Mouse (Mus musculus) regulatory T cell (primary cell): ENCODE measurements at regions not wholly inside any gene's neighbourhood (a gene's known extent, or its start where the extent isn't known, plus 50 kb on each side); places are given as distances from the start of the nearest gene placed in this dataset.

ENCODE experiments used
- in situ Hi-C: fragments of 300-600 bp; cut with MboI, MseI; formaldehyde crosslinking; loops from one replicate; pipeline ENCODE4 v1.15.1; 2025; ENCODE audit warnings: high pct_unique_total_duplicates

DNA sequence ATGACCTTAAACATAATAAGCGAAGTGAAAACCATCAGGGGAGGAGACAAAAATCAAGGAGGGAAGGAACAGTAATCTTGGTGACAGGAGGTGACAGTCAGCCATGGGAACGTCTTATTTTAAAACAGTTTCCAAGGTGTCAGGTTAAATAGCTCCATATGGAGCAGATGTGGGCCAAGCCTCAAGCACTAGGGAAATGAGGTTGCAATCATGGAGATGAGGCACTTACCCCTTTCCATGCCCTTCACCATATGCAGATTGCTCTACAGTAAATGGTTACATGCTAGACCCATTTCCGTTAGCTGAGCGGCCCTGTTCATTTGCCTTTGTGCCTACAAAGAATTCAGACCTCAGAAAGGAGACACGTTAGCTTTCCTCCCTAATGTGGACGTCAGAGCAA, 204.8 kb upstream of the Gm6793 start:
- in situ Hi-C loops: no loop called here

DNA sequence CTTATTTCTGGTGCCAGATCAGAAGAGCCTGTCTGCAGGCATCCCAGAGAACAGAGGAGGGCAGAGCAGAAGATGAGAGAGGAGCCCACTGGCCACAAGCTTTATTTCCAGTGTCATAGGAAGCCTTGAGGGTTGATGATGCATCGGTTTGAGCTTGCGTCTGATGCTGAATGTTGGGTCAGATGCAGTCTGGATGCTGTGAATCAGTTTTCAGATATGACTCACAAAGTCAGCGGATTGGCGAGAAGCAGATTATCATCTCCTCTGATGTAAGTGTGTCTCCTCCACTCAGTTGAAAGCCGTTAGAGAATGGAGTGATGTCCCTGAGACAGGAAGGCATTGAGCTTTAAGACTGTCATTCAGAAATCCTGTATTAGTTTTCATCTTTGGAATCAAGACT, 197.3 kb upstream of the Gm6793 start:
- in situ Hi-C loops: no loop called here

DNA sequence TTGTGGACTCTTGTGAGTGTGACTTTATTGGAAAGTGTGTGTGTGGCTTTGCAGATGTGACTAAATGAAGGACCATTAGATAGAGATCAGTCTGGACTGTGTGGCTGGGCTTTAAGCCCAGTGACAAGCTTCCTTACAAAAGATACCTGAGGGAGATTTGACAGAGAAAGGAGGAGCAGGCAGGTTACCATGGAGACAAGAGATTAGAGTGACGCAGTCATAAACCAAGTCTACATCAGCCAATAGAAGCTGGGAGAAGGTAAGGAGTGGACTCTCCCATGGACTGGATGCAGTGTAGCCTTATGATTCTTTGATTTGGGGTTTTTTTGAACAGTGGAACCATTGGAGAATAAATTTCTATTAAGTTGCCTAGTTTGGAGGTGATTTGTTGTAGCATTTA, 181.6 kb upstream of the Gm6793 start:
- in situ Hi-C loops: no loop called here

DNA sequence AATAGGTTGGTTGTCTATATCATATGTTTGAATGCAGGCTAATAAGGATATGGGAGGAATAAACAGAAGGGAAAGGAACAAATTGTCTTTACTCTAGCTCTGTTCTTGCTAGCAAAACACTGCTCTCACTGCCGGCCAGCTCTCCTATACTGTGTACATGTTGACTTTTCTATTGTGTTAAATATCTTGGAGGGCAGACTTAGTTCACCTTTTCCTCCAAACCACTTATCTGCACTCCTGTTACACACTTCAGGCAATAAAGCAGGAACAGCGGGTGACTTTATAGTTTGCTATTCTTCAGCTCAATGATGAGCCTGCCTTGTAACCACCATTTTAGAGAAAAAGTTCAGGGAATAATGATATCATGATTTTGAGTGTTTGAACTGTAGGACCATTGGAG, 181.0 kb upstream of the Gm6793 start:
- in situ Hi-C loops: no loop called here

DNA sequence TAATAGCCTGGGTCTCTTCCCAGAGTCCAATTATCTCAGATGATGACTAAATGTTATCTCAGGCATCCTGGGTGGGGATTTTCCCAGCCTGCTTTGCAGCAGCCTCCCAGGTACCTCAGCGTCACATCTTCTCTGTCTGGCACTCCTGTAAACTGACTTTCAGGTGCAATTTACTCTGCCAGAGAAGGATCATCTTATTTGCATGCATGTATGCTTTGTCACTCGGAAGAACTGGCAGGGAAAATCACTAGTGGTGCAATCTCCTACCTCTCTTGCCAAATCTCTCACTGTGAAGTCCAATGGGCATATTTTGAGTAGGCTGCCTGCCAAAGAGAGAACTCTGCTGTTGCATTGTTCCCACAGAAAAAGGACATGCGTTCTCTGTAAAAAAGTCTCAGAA, 177.0 kb upstream of the Gm6793 start:
- in situ Hi-C loops: no loop called here

DNA sequence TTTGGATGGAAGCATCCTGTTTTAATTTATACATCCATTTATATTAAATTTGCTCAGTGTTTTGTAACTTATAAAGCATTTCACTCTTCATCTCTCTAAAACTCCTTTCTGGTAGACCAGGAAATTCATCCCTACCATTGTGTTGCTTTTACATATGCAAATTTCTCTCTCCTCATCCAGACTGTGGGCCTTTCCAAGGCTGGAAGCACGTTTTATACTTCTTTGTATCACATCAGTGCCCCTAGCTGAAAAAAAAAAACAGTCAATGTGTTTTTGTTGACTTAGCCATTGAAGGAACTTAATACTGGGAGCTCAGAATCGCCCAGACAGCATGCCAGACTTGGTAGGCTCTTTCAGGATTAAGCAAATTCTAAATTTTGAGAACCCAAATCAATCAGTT, 174.9 kb upstream of the Gm6793 start:
- in situ Hi-C loops: no loop called here

DNA sequence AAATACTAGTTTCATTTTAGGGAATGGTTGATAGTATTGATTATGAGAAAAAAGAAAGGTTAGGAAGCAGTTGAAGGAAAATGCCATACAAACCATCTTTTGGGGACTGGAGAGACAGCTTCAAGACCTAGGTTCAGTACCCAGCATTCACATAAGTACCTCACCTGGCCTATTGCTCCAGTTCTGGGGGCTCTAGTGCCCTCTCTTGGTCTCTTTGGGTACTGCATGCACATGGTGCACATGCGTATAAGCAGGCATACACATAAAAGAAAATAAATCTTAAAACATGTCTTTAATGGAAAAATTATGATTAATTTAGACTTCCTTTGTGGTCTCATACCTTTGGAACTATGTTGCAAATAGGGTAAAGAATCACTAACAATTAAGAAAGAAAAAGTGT, 155.3 kb upstream of the Gm6793 start:
- in situ Hi-C loops: no loop called here

DNA sequence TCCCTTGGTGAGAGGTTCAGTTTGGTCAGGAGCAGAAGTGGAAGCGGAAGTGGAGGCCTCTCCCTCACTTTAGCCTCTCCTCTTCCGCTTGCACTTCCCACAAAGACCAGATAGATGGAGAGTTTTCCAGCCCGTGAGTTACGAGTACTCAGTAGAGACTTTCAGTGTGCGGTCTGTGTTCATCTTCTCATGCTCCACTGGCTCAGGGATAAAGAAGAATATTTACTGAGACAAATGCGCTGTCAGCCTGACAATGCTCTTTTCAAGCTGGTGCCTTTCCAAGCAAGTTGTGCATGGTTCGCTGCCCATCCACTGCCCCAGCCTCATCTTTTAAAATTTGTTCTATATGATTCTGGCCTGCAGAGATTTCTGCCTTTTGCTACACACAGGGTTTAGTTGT, 141.8 kb upstream of the Gm6793 start:
- in situ Hi-C loops: no loop called here

DNA sequence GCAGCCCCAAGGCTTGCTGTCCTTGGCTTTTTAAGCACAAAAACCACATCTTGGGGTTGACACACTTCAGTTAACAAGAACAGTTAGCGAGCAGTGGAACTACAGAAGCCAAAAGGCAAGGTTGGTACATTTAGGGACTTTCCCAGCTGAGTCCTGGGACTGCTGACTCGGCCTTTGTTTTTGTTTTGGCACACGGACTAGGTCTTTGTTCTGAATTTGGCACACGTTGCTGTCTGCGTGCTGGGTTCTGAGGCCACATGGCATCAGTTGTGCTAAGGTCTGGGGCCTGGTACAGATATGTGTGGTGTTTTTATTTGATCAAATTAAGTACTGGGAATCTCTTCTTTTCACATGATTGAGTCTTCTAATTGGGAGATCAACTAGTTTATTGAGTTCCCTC, 124.1 kb upstream of the Gm6793 start:
- in situ Hi-C loops: no loop called here

DNA sequence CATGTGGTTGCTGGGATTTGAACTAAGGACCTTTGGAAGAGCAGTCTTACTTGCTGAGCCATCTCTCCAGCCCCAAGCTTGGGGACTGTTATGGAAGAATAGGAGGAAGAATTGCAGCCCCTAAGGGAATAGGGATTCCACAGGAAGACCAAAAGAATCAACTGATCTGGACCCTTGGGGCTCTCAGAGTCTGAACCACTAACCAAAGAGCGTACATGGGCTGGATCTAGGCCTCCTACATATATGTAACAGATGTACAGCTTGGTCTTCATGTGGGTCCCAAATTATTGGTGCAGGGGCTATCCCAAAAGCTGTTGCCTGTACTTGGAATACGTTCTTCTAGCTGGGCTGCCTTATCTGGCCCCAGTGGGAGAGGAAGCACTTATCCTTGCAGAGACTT, 115.4 kb upstream of the Gm6793 start:
- in situ Hi-C loops: no loop called here

DNA sequence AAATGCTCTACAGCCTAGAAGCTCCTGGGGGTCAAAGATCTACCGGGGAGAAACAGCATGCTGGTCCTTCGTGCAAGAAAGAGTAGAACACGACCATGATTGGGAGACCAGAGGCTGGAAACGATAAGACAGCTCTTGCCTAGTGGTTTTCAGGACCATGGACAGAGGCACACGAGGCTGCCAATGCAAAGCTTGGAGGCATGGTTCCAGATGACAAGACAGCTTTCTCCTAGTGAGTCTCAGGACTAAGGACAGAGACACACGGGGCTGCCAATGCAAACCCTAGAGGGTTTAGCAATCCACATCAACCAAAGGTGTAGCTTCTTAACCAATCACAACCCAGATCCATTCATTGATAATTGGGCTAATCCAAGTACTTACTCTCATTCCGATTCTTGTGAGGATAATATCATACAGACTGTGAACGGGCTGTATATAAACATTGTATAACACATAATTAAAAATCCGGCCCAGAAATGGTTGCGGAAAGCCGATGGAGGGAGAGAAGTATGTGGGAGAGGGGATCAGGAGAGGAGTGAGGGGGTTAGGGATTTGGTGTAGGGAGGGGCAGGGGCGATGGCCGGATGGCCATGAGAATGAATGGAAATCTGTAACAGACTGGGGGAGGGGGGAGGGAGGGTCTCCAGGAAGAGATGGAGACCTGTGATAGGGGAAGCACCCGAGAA, 114.1 kb upstream of the Gm6793 start:
- in situ Hi-C loops: no loop called here

DNA sequence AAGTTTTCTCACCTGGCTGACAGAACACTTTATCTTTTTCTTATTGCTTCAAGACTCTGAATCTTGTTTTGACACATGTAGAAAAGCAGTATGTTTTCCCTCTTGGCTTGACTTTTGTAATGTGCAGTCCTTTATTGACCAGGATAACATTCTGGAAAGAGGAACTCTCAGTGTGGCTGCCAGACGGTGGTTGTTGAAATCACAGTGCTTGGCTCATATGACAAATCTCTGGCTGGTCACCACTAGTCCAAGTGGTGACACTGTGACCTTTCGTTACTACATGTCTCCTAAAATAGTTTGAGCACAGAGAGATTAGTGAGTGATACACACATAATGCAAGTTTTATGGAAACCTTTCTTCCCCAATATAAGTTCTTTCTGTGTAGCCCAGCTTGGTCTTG, 97.1 kb upstream of the Gm6793 start:
- in situ Hi-C loops: no loop called here

DNA sequence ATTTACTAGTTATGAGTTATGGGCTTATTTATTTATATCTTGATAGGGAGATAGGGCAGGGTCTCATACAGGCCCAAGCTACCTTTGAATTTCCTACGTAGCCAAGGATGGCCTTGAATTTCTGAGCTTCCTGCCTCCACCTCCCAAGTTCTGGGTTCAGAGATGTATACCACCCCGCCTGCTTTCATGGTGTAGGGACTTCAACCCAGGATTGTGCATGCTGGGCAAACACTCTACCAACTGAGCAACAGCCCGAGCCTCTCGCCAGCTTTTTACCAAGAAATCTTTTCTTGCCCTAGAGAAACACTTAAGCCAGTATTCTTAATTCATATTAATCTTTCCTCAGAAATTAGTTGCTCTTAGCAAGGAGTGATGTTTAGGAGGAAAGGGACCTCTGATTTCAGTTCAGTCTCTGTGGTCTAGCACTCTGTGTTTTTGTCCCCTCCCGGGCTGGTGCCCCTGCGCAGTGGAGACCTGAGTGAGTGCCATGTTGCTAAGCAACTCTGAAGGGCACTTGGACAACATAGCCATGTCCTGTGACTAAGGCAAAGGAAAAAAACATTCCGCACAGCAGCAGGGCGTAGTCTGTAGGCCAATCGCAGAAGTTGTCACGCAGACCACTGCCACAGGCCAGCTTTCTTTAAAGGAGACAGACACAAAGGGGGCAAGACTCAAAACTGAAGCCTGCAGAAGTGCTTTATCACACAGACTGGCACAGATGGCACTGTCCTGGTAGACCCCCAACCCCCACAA, 83.2 kb upstream of the Gm6793 start:
- in situ Hi-C loops: no loop called here

DNA sequence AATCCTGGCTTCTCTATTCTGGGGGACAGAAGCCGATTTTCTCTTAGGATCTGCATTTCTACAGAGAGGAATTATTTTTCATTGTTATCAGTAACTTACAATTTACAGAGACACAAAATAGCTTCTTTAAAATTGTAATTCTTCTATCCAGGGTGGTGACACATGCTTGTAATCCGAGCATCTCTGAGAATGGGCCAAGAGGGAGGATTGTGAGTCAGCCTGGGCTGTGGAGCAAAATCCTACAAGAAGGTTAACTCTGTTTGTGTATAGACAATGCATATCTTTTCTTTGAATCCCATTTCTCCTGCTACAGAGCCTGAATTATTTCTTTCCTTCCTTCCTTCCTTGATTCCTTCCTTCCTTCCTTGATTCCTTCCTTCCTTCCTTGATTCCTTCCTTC, 80.0 kb upstream of the Gm6793 start:
- in situ Hi-C loops: no loop called here

DNA sequence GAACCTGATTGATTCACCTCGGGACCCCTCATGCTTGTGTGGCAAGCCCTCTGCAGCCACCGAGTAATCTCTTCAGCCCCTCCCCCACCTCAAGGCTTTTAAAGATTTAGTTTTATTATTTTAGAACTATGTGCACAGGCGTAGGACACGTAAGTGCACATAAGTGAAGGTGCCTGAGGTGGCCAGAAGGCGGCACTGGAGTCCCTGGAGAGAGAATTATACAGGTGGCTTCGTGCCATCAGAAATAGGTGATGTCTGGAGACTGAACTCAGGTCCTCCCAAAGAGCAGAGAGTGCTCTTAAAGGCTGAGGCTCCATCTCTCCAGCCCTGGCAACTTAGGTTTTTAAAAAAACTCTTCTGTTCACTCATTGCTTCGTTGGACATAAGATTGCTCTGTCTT, 78.7 kb upstream of the Gm6793 start:
- in situ Hi-C loops: no loop called here

DNA sequence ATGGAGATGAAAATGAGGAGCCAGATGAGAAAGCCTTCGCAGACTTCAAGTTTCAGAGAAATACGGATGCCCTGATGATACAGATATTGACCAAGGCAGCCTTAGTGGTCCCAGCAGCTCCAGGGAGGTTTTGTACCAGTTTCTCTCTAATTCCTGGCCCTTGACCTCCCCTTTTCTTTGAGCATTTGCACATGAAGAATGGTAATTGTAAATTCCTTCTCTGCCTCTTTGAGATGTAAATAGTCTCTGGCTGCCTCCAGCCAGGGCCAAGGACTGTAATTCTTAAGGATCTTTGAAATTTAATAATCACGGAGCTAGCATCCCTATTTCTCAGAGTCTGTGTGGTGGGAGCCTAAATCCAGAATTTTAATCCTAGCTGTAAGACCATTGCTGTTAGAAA, 78.0 kb upstream of the Gm6793 start:
- in situ Hi-C loops: no loop called here

DNA sequence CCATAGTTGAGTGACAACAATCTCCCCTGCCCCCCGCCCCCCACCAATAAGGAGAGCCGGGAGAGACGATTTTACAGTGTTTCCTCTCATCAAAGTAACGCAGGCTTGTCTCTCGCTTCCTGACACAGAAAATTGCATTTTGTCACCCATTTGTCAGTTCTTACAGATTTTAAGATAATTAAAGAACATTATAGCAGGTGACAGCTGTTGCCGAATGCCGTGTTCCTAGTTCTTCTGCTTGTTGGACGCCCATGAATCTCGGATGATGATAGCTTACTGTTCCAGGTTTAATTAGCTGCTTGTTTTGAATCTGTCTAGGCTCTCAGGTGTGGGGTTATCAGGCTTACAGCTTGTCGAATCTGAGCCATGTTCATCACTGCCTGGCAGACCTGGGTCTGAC, 63.8 kb upstream of the Gm6793 start:
- in situ Hi-C loops: no loop called here

DNA sequence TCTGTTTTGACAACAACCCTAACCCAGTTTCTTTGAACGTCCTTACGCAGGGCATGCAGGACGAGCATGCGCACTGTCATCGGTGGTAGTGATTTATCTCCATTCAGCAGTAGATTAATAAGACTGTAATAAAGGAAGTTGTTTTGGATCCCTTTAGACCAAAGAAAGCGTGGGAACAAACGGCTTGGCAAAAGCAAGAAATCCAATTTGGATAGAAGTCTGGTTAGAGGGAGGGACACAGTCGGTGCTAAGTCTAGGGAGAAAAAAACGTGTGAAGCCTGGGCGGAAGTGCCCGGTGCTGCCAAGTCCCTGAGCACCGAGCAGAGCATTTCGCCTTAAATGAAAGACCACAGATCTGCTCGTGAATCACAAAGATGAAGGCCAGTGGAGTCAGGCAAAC, 57.4 kb upstream of the Gm6793 start:
- in situ Hi-C loops: no loop called here

DNA sequence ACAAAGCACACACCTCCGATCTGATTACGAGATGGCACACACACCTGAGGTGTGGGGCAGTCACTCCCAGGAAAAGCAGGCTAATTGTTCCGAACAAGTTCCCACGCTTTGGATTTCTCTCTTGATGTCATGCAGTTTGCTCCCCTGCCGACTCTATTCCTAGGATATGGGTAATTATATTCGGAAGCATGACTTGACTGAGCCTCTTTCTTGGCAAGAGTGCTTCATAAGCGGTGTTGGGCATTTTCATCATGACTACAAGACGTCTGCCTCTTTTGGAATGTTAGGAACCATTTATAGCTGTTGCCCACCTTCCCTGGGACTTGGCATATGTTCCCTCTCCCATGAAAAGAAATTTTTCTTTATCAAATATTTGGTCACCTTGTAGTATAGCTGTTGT, 55.4 kb upstream of the Gm6793 start:
- in situ Hi-C loops: no loop called here
